Mouse (Mus musculus): ENCODE results near the gene Lrrc45.
"Not testable (repeated sequence)": the region's sequence is repeated elsewhere in the genome, so short reads cannot be mapped to it uniquely, and the experiment has no call there.

Lrrc45 gene

GRCm38 (mm10) chr11:120713580-120714518 is at the start of gene Lrrc45, which contains the start of gene Cenpx:
TSS of gene Lrrc45 (plus strand) at chr11:120713925.
TSS of gene Cenpx (minus strand) at chr11:120713738.
- in situ Hi-C loops (cut with MboI; ENCODE audit: low pct_unique_long_range_greater_than_20kb in 1 of 2, low sequenced_read_pairs in 2 of 2, unreplicated experiment in 1 of 2) = no loop called here

DNA sequence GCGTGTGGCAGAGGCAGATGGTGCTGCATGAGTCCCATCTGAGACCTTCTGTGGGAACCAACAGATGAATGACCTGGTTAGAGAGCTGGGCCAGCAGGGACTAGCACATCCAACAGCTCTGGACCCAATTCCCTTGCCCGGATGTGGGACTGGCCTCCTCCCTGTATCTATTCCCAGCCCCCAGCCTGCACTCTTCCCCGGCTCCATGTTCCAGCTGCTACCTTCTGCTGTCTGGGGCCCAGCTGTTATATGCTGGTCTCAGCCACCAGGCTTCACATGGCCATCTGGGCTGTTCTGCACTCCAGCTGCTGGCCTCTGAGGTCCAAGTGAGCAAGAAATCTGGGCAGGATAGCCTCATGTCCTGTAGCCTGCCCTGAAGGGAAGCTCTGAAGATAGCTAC is 48.3 kb upstream of the Lrrc45 start:
- in situ Hi-C loops (cut with MboI; ENCODE audit: low pct_unique_long_range_greater_than_20kb in 1 of 2, low sequenced_read_pairs in 2 of 2, unreplicated experiment in 1 of 2) = loop anchor here in 1 of 2 experiments (25.0 kb wide), 1 partner anchor 428 kb away; the partner anchor contains the start of gene Bahcc1

GRCm38 (mm10) chr11:120666617-120667016 is 47.1 kb upstream of the Lrrc45 start:
- in situ Hi-C loops (cut with MboI; ENCODE audit: low pct_unique_long_range_greater_than_20kb in 1 of 2, low sequenced_read_pairs in 2 of 2, unreplicated experiment in 1 of 2) = loop anchor here in 1 of 2 experiments (25.0 kb wide), 1 partner anchor 429 kb away; the partner anchor contains the start of gene Bahcc1

GRCm38 (mm10) chr11:120672687-120673593 is 40.8 kb upstream of the Lrrc45 start, which contains the start of gene Aspscr1:
TSS of gene Aspscr1 (plus strand) at chr11:120672973.
- in situ Hi-C loops (cut with MboI; ENCODE audit: low pct_unique_long_range_greater_than_20kb in 1 of 2, low sequenced_read_pairs in 2 of 2, unreplicated experiment in 1 of 2) = loop anchor here in 1 of 2 experiments (25.0 kb wide), 1 partner anchor 436 kb away; the partner anchor contains the start of gene Bahcc1

GRCm38 (mm10) chr11:120673594-120674122 is 40.1 kb upstream of the Lrrc45 start:
- in situ Hi-C loops (cut with MboI; ENCODE audit: low pct_unique_long_range_greater_than_20kb in 1 of 2, low sequenced_read_pairs in 2 of 2, unreplicated experiment in 1 of 2) = loop anchor here in 1 of 2 experiments (25.0 kb wide), 1 partner anchor 436 kb away; the partner anchor contains the start of gene Bahcc1

- in situ Hi-C loops (cut with MboI; ENCODE audit: low pct_unique_long_range_greater_than_20kb in 1 of 2, low sequenced_read_pairs in 2 of 2, unreplicated experiment in 1 of 2) = not testable (repeated sequence)
Measured at GRCm38 (mm10) chr11:120675875-120676274, 37.9 kb upstream of the Lrrc45 start.

DNA sequence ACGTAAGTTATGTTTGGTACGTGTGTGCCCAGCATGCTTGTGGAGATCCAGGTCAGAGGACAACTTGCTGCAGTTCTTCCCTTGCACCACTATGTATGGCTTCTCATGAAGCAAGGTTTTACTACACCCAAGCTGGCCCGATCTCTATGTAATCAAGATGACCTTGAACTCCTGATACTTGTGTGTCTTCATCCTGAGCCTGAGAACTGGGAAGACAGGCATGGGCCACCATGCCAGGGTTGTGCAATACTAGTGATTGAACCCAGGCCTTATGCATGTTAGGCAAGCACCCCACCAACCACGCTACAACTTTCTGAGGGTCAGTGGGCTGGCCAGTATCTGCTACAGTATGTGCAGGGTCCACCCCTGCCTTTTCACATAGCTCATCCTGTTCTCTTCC is 36.8 kb upstream of the Lrrc45 start:
- in situ Hi-C loops (cut with MboI; ENCODE audit: low pct_unique_long_range_greater_than_20kb in 1 of 2, low sequenced_read_pairs in 2 of 2, unreplicated experiment in 1 of 2) = no loop called here

DNA sequence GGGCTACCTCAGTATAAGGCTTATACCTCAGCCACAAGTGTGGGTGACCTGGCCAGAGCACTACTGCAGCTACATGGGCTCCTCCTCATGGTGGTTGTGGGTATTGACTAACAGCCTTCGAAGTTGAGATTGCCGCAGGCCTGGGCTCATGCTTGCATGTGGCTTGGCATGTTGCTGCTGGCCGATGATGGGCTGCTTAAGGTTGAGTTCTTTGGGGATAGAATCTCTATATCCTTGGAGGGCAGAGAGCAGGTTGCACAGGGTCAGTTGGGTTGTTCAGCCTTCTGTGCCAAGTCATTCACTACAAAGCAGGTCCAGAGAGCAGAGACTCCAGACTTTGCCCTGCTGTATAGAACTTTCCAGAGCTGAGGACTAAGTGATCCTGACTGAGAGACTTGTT is 33.8 kb upstream of the Lrrc45 start:
- in situ Hi-C loops (cut with MboI; ENCODE audit: low pct_unique_long_range_greater_than_20kb in 1 of 2, low sequenced_read_pairs in 2 of 2, unreplicated experiment in 1 of 2) = no loop called here

- in situ Hi-C loops (cut with MboI; ENCODE audit: low pct_unique_long_range_greater_than_20kb in 1 of 2, low sequenced_read_pairs in 2 of 2, unreplicated experiment in 1 of 2) = no loop called here
Measured at GRCm38 (mm10) chr11:120682683-120683082, 31.0 kb upstream of the Lrrc45 start.

- in situ Hi-C loops (cut with MboI; ENCODE audit: low pct_unique_long_range_greater_than_20kb in 1 of 2, low sequenced_read_pairs in 2 of 2, unreplicated experiment in 1 of 2) = no loop called here
Measured at GRCm38 (mm10) chr11:120683536-120683935, 30.2 kb upstream of the Lrrc45 start.

GRCm38 (mm10) chr11:120684086-120684485 is 29.6 kb upstream of the Lrrc45 start:
- in situ Hi-C loops (cut with MboI; ENCODE audit: low pct_unique_long_range_greater_than_20kb in 1 of 2, low sequenced_read_pairs in 2 of 2, unreplicated experiment in 1 of 2) = no loop called here

GRCm38 (mm10) chr11:120684660-120685059 is 29.1 kb upstream of the Lrrc45 start:
- in situ Hi-C loops (cut with MboI; ENCODE audit: low pct_unique_long_range_greater_than_20kb in 1 of 2, low sequenced_read_pairs in 2 of 2, unreplicated experiment in 1 of 2) = no loop called here

GRCm38 (mm10) chr11:120686650-120687272 is 27.0 kb upstream of the Lrrc45 start:
- in situ Hi-C loops (cut with MboI; ENCODE audit: low pct_unique_long_range_greater_than_20kb in 1 of 2, low sequenced_read_pairs in 2 of 2, unreplicated experiment in 1 of 2) = no loop called here

DNA sequence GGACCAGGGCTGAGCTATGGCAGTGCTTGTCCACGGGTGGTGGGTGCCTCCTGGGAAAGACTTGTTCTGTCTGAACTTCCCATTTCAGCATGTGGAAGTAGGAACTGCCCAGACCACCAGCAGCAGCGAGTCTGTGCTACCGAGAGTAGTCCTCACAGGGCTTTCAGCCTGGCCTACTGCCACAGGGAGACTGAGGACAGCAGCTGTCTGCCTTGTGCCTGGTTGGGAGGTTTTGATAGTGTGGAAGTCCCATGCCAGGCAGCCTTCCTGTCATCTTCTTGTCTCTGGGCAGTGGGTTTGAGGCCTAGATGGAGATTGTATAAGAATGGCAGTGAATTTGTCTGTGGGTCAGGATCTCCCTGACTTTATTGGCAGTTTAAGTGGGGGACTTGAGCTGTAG is 24.4 kb upstream of the Lrrc45 start:
- in situ Hi-C loops (cut with MboI; ENCODE audit: low pct_unique_long_range_greater_than_20kb in 1 of 2, low sequenced_read_pairs in 2 of 2, unreplicated experiment in 1 of 2) = no loop called here

GRCm38 (mm10) chr11:120692471-120693011 is 21.2 kb upstream of the Lrrc45 start:
- in situ Hi-C loops (cut with MboI; ENCODE audit: low pct_unique_long_range_greater_than_20kb in 1 of 2, low sequenced_read_pairs in 2 of 2, unreplicated experiment in 1 of 2) = no loop called here

DNA sequence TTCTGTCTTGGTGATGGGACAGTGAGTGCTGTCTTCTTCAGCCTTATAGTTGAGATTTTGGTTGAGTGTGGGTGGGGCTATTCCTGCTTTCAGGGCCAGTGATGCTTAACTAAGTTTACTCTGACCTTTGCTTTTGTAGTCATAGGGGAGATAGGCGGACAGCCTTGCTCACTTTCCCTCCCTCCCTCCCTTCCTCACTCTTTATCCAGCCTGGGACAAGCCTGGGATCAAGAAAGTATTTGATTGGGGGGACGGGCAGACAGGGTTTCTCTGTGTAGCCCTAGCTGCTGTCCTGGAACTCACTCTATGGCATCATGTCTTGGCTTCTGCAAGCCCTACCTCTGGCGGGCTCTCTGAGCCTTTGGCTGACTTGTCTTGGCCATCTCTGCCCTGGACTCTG is 20.3 kb upstream of the Lrrc45 start:
- in situ Hi-C loops (cut with MboI; ENCODE audit: low pct_unique_long_range_greater_than_20kb in 1 of 2, low sequenced_read_pairs in 2 of 2, unreplicated experiment in 1 of 2) = no loop called here

DNA sequence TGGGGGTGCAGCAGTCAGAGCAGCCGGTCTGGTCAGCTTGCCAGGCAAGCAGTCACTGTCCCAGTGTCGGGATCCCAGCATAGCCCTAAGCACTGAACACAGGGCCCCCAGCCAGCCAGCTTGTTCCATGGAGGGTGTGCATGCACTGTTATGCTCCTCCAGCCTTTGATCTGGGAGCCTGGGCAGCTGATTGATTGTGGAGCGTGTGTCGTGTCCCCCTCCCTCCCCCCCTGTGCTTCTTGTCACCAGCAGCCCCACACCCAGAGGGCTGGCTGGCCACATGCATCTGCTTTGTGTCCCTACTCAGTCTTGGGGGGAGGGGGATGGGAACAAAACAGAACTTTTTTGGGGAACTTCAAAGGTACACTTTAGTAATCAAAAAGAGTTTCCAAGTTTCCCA is 18.5 kb upstream of the Lrrc45 start:
- in situ Hi-C loops (cut with MboI; ENCODE audit: low pct_unique_long_range_greater_than_20kb in 1 of 2, low sequenced_read_pairs in 2 of 2, unreplicated experiment in 1 of 2) = no loop called here

- in situ Hi-C loops (cut with MboI; ENCODE audit: low pct_unique_long_range_greater_than_20kb in 1 of 2, low sequenced_read_pairs in 2 of 2, unreplicated experiment in 1 of 2) = no loop called here
Measured at GRCm38 (mm10) chr11:120695641-120696040, 18.1 kb upstream of the Lrrc45 start.
